Mouse (Mus musculus) heart, embryonic 11.5 days (tissue): ENCODE data around the gene Ubap2. TPM values are rescaled to one million over a fixed set of nuclear protein-coding genes. Genes with fewer than 3 reads are reported as not detected.

ENCODE experiments used
- ATAC-seq: fragments of 200-750 bp; cut with Nextera tagmentation; replicated peaks from 2 replicates; pipeline ENCODE4 v1.8.0; 2017; ENCODE audit warnings: moderate library complexity; ENCODE audit not compliant: insufficient number of reproducible peaks, low FRiP score, low TSS enrichment
- H3K27ac ChIP-seq: fragments of 300-500 bp; sonication (generic); 2 replicates; pipeline ENCODE4 v1.5.1; 2014; ENCODE audit warnings: mild to moderate bottlenecking, low read depth, low read length
- H3K27me3 ChIP-seq: fragments of 300-500 bp; sonication (generic); 2 replicates; pipeline ENCODE4 v1.6.1; 2014; ENCODE audit warnings: mild to moderate bottlenecking, low read length, mixed read lengths; ENCODE audit not compliant: control insufficient read depth, insufficient read depth
- H3K36me3 ChIP-seq: fragments of 300-500 bp; sonication (generic); 2 replicates; pipeline ENCODE4 v1.6.1; 2014; ENCODE audit warnings: mild to moderate bottlenecking, low read length, moderate library complexity, mixed read lengths; ENCODE audit not compliant: control insufficient read depth, insufficient read depth
- H3K4me1 ChIP-seq: fragments of 300-500 bp; sonication (generic); 2 replicates; pipeline ENCODE4 v1.6.1; 2014; ENCODE audit warnings: low read length; ENCODE audit not compliant: control insufficient read depth, insufficient read depth
- H3K4me2 ChIP-seq: fragments of 300-500 bp; sonication (generic); 2 replicates; pipeline ENCODE4 v1.6.1; 2014; ENCODE audit warnings: mild to moderate bottlenecking, moderate library complexity
- H3K4me3 ChIP-seq: fragments of 300-500 bp; sonication (generic); 2 replicates; pipeline ENCODE4 v1.5.1; 2014; ENCODE audit warnings: low read depth, low read length
- H3K9ac ChIP-seq: fragments of 300-500 bp; sonication (generic); 2 replicates; pipeline ENCODE4 v1.6.1; 2014; ENCODE audit warnings: mild to moderate bottlenecking, low read depth, low read length, moderate library complexity
- H3K9me3 ChIP-seq: fragments of 300-500 bp; sonication (generic); replicated peaks from 2 replicates; pipeline ENCODE4 v1.6.1; 2016; ENCODE audit warnings: low read length; ENCODE audit not compliant: control insufficient read depth
- WGBS: fragments of 180-500 bp; shearing (Covaris S2); extraction: QIAGEN DNeasy Blood & Tissue Kit; methylation state at CpG from one replicate; pipeline ENCODE4 v1.1.7; 2014; ENCODE audit not compliant: insufficient replicate concordance; 5-methylcytosine and 5-hydroxymethylcytosine counted together
- polyA plus RNA-seq: library from polyadenylated mRNA; unstranded; fragments of >200 nt; fragmentation: Nextera tagmentation; extraction: Ambion mirVana; gene quantifications from 2 replicates; pipeline ENCODE4 v1.2.1, GENCODE M21; 2014

The Ubap2 gene
- polyA plus RNA-seq, 1 experiment from 2014 or later = 51.4 TPM

GRCm38 (mm10) chr4:41196861-41197610 lies 77.9 kb downstream of the Ubap2 start:
- Histone ChIP-seq H3K9me3 (no peaks in the 10 kb centered on the region), H3K4me1 (peaks cover 4% of the 10 kb centered on the region; the same call in 1 of the 2 replicates), H3K27ac (peak overlapping the region; percentile 7; the same call in 1 of the 2 replicates), H3K4me3 (no peak overlapping the region), H3K36me3 (peaks cover 66% of the 10 kb centered on the region), H3K4me2 (no peak overlapping the region), H3K27me3 (no peaks in the 10 kb centered on the region), H3K9ac (no peak overlapping the region)
- no peak for ATAC-seq
- 72% methylated on average over 3 of the region's 3 CpGs for WGBS

- peaks cover 4% of the 10 kb centered on the region; the same call in 1 of the 2 replicates for H3K4me1 ChIP-seq
- no peak overlapping the region for H3K9ac ChIP-seq
- ATAC-seq = no peak
- peaks cover 59% of the 10 kb centered on the region for H3K36me3 ChIP-seq
- no peaks in the 10 kb centered on the region for H3K9me3 ChIP-seq
- no peak overlapping the region for H3K4me3 ChIP-seq
- H3K27me3 ChIP-seq = no peaks in the 10 kb centered on the region
- no peak overlapping the region for H3K27ac ChIP-seq
- no peak overlapping the region for H3K4me2 ChIP-seq
- 92% methylated on average over 15 of the region's 15 CpGs for WGBS
Observed at GRCm38 (mm10) chr4:41195328-41195727, 79.6 kb downstream of the Ubap2 start.

DNA sequence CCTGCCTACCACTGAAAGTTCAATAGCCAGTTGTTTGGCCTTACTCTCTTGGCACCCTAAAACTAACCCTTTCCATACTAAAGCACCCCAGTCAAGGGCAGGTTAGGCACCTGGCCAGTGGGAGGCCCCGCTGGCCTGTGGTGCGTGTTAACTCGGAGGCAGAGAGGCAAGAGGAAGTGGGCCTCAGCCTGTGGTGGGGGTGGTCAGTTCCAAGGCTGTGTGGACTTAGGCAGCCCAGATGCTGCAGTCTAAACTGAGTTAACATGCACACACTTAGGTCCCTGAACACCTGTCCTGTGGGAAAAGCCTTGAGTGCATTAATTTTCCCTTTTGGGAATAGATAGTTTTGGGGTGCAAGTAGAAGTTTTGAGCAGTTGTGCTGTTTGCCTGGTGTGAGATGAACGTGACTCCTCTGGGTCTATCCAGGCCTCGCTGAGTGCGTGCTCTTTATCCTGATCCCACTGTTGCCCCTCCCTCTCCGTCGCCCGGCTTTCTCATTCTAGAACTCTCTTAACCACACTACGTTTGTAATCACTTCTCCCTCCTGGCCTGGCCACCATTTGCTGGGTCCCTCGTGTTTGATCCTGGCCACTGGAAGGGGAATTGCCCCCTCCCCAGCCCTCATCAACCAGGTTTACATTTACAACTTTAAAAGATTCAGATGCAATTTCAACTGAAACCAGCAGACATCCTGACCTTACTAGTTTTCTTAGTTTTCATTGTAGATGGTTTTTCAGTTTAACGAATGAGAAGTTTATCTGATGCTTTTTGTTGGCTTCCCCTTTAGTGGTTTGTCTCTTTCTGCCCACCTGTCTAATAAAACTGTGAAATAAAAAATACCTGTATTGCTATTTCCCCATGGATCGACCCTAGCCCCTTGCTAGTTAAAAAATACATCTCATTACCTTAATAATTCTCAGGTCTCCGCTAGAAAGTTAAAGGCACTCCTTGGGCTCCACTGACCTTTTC lies 82.1 kb downstream of the Ubap2 start:
- ATAC-seq = no peak
- no peaks in the 10 kb centered on the region for H3K27me3 ChIP-seq
- 63% methylated on average over 14 of the region's 14 CpGs for WGBS
- no peak overlapping the region for H3K4me2 ChIP-seq
- no peak overlapping the region for H3K4me3 ChIP-seq
- peaks cover 40% of the 10 kb centered on the region for H3K36me3 ChIP-seq
- no peak overlapping the region for H3K27ac ChIP-seq
- peaks cover 4% of the 10 kb centered on the region; the same call in 1 of the 2 replicates for H3K4me1 ChIP-seq
- H3K9me3 ChIP-seq = no peaks in the 10 kb centered on the region
- H3K9ac ChIP-seq = no peak overlapping the region

- Histone ChIP-seq H3K4me2 (no peak overlapping the region), H3K27me3 (no peaks in the 10 kb centered on the region), H3K36me3 (peaks cover 17% of the 10 kb centered on the region), H3K27ac (no peak overlapping the region), H3K9ac (no peak overlapping the region), H3K4me3 (no peak overlapping the region), H3K9me3 (no peaks in the 10 kb centered on the region), H3K4me1 (no peaks in the 10 kb centered on the region)
- no peak for ATAC-seq
- WGBS = 89% methylated on average over 2 of the region's 2 CpGs
Observed at GRCm38 (mm10) chr4:41189809-41190208, 85.1 kb downstream of the Ubap2 start.

GRCm38 (mm10) chr4:41179825-41180725 lies 94.9 kb downstream of the Ubap2 start:
- 0 out of 2 replicates have a peak, but pooled peaks cover 6% of the 10 kb centered on the region for H3K4me1 ChIP-seq
- WGBS = 81% methylated on average over 15 of the region's 15 CpGs

GRCm38 (mm10) chr4:41174631-41175030 lies 100.3 kb downstream of the Ubap2 start:
- H3K27me3 ChIP-seq = no peaks in the 10 kb centered on the region
- H3K4me2 ChIP-seq = no peak overlapping the region
- H3K4me1 ChIP-seq = no peaks in the 10 kb centered on the region
- H3K27ac ChIP-seq = no peak overlapping the region
- 79% methylated on average over 2 of the region's 2 CpGs for WGBS
- no peak overlapping the region for H3K4me3 ChIP-seq
- H3K9ac ChIP-seq = no peak overlapping the region
- ATAC-seq = no peak
- H3K9me3 ChIP-seq = no peaks in the 10 kb centered on the region
- H3K36me3 ChIP-seq = peaks cover 10% of the 10 kb centered on the region

More at GRCm38 (mm10) chr4:41179825-41180725, 94.9 kb downstream of the Ubap2 start:
- no peak overlapping the region for H3K27ac ChIP-seq
- H3K27me3 ChIP-seq = no peaks in the 10 kb centered on the region
- ATAC-seq = no peak
- no peak overlapping the region for H3K9ac ChIP-seq
- H3K4me2 ChIP-seq = no peak overlapping the region
- no peak overlapping the region for H3K4me3 ChIP-seq
- peaks cover 19% of the 10 kb centered on the region for H3K36me3 ChIP-seq
- no peaks in the 10 kb centered on the region for H3K9me3 ChIP-seq

DNA sequence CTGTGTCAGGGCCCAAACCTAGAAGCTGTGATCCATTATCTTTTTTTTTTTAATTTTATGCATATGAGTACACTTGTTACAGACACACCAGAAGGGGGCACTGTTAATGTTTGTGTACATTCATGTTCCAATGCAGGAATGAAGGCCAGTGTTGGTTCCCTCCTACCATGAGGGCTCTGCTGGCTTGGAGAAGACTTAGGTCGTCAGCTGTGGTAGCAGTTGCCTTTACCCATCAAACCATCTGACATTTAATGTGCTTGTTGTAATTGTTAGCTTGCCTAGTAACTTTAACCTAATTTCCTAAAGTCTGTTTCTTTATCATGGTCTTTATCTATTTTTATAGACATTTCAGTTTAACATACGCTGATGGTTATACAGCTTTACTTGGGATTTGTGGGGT lies 104.0 kb downstream of the Ubap2 start:
- Histone ChIP-seq H3K9me3 (no peaks in the 10 kb centered on the region), H3K27ac (no peak overlapping the region), H3K36me3 (no peaks in the 10 kb centered on the region), H3K9ac (no peak overlapping the region), H3K4me2 (no peak overlapping the region), H3K4me1 (no peaks in the 10 kb centered on the region), H3K27me3 (no peaks in the 10 kb centered on the region), H3K4me3 (no peak overlapping the region)
- WGBS = 88% methylated on average over 2 of the region's 2 CpGs
- no peak for ATAC-seq
